Mouse (Mus musculus): ENCODE measurements around the gene Crybb3. TPM values are rescaled to one million over a fixed set of nuclear protein-coding genes. Genes with fewer than 3 reads are reported as not detected.

The Crybb3 gene
- polyA plus RNA-seq, 1 experiment from 2014 or later: 0.68 TPM

GRCm38 (mm10) chr5:113082356-113083168, 1.2 kb upstream of the Crybb3 start:
- 0 out of 2 replicates have a peak, but pooled peaks cover 1% of the 10 kb centered on the region for H3K27me3 ChIP-seq
- WGBS: 74% methylated on average over 19 of the region's 19 CpGs
- H3K4me2 ChIP-seq: no peak overlapping the region
- no peaks in the 10 kb centered on the region for H3K36me3 ChIP-seq
- ATAC-seq (ENCODE audit: low FRiP score): no peak
- no peak overlapping the region for H3K9ac ChIP-seq
- peaks cover 14% of the 10 kb centered on the region for H3K4me1 ChIP-seq (replicated peaks)
- no peak overlapping the region for H3K4me3 ChIP-seq
- no peak overlapping the region for H3K27ac ChIP-seq
- H3K9me3 ChIP-seq: no peaks in the 10 kb centered on the region

DNA sequence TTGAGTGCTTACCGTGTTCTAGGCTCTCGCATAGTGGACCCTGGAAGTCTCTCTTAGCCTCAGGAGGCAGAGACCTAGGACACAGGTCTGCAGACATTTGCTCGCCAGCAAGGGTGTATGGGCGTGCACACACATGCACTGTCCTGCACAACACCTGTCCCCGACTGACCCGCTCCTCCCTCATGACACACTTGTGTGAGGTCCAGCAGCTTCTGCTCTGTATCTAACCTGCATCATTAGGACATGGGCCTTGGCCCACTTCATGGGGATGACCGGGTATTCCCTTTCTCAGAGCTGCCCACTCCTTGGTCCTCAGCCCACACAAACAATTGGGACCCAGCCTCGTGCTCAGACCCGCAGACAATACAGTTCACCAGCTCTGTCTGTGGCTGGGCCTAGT, 364 bp downstream of the Crybb3 start:
- H3K9ac ChIP-seq: no peak overlapping the region
- no peaks in the 10 kb centered on the region for H3K36me3 ChIP-seq
- H3K4me3 ChIP-seq: no peak overlapping the region
- no peak overlapping the region for H3K4me2 ChIP-seq
- WGBS: 88% methylated on average over 9 of the region's 9 CpGs
- H3K27ac ChIP-seq: no peak overlapping the region
- peaks cover 5% of the 10 kb centered on the region for H3K4me1 ChIP-seq (replicated peaks)
- ATAC-seq (ENCODE audit: low FRiP score): no peak
- H3K9me3 ChIP-seq: no peaks in the 10 kb centered on the region
- 0 out of 2 replicates have a peak, but pooled peaks cover 3% of the 10 kb centered on the region for H3K27me3 ChIP-seq

GRCm38 (mm10) chr5:113079783-113080182, 1.6 kb downstream of the Crybb3 start:
- Histone ChIP-seq H3K27me3 (0 out of 2 replicates have a peak, but pooled peaks cover 3% of the 10 kb centered on the region), H3K4me3 (no peak overlapping the region), H3K27ac (no peak overlapping the region), H3K36me3 (no peaks in the 10 kb centered on the region), H3K4me2 (peak overlapping the region; percentile 19; the same call in 1 of the 2 replicates), H3K9ac (no peak overlapping the region), H3K4me1 (replicated peaks) (peaks cover 4% of the 10 kb centered on the region), H3K9me3 (no peaks in the 10 kb centered on the region)
- no peak for ATAC-seq (ENCODE audit: low FRiP score)
- 22% methylated on average over 21 of the region's 21 CpGs for WGBS

DNA sequence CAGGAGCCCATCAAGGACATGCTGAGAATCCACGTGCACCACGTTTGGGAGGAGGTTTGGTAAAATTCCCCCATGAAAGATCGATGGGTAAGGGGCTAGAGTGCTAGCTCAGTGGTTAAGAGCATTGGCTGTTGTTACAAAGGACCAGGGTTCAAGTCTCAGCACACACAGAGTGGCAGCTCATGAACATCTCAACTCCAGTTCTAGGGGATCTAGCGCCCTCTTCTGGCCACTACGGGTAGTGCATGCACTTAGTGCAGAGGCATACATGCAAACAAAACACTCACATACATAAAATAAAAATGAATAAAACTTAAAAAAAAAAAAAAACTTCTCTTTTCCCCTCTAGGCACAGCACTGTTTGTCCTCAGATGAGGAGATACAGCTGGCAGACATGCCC, 2.7 kb downstream of the Crybb3 start:
- Histone ChIP-seq H3K9ac (no peak overlapping the region), H3K36me3 (no peaks in the 10 kb centered on the region), H3K4me1 (replicated peaks) (peaks cover 4% of the 10 kb centered on the region), H3K27ac (no peak overlapping the region), H3K4me2 (no peak overlapping the region), H3K4me3 (no peak overlapping the region), H3K9me3 (no peaks in the 10 kb centered on the region), H3K27me3 (0 out of 2 replicates have a peak, but pooled peaks cover 3% of the 10 kb centered on the region)
- no peak for ATAC-seq (ENCODE audit: low FRiP score)
- WGBS: 68% methylated on average over 5 of the region's 5 CpGs

GRCm38 (mm10) chr5:113070017-113070416, 11.4 kb downstream of the Crybb3 start, which contains the start of gene Crybb2:
Crybb2 (minus strand) TSS chr5:113070117.
- no peak for ATAC-seq (ENCODE audit: low FRiP score)
- H3K9ac ChIP-seq: no peak within 1 kb of the TSS
- H3K9me3 ChIP-seq: no peaks in the 10 kb centered on the region
- no peaks in the 10 kb centered on the region for H3K36me3 ChIP-seq
- H3K27me3 ChIP-seq: 0 out of 2 replicates have a peak, but pooled peaks cover 6% of the 10 kb centered on the region
- H3K27ac ChIP-seq: no peak within 1 kb of the TSS
- H3K4me2 ChIP-seq: no peak within 1 kb of the TSS
- no peak within 1 kb of the TSS for H3K4me3 ChIP-seq
- H3K4me1 ChIP-seq (replicated peaks): no peaks in the 10 kb centered on the region

DNA sequence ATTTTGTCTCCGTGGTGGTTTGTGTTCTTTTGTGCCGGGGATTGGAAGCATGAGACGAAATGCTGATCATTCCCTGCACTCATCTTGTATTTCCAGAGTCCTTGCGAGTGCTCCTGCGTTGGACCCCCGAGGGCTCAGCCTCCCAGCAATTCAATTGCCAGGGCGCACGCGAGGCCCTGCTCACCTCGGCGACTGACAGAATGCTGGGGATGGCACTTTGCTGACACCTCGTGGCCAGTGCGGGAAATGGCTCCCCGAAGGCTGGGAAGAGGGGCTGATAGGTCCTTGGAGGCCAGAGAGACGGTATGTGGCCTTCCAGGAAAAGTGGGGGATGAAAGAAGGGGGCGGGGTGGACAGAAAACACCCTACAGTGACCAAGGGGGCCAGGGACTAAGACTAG, 27.1 kb downstream of the Crybb3 start:
- Histone ChIP-seq H3K4me2 (no peak overlapping the region), H3K9ac (no peak overlapping the region), H3K27ac (no peak overlapping the region), H3K9me3 (no peaks in the 10 kb centered on the region), H3K4me1 (replicated peaks) (peaks cover 10% of the 10 kb centered on the region; the same call in 1 of the 2 replicates), H3K27me3 (peaks cover 19% of the 10 kb centered on the region), H3K4me3 (no peak overlapping the region), H3K36me3 (no peaks in the 10 kb centered on the region)
- peak; percentile 49; the same call in 1 of the 2 replicates for ATAC-seq (ENCODE audit: low FRiP score)
- WGBS: 5% methylated on average over 16 of the region's 16 CpGs

DNA sequence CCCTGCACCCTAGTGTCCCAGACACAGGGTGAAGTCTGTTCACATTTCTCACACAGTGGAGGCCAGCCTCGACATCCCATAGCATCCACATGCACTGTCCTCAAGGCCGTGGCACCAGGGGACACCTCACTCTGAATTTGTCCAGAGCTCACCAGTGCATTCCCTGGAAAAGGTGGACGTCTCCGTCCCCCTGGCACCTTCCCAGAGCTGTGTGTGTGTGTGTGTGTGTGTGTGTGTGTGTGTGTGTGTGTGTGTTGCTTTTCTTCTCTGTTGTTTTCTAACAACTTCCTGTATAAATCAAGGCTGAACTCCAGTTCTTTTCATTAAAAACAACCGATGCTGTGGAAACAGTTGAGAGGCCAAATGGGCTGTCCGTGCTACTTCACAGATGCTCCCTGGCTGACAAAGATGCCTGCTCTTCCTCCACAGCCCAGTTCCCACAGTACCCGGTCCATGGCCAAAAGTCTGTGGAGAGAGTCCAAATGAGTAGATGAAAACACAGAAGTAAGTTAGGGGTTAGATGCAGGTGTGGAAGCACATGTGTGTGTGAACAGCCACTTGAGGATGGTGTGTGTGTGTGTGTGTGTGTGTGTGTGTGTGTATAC, 30.7 kb downstream of the Crybb3 start:
- Histone ChIP-seq H3K4me3 (no peak overlapping the region), H3K36me3 (no peaks in the 10 kb centered on the region), H3K4me2 (no peak overlapping the region), H3K4me1 (replicated peaks) (peaks cover 10% of the 10 kb centered on the region; the same call in 1 of the 2 replicates), H3K27me3 (peaks cover 16% of the 10 kb centered on the region), H3K9ac (no peak overlapping the region), H3K9me3 (no peaks in the 10 kb centered on the region), H3K27ac (peak overlapping the region; percentile 24; the same call in 1 of the 2 replicates)
- 69% methylated on average over 7 of the region's 7 CpGs for WGBS
- no peak for ATAC-seq (ENCODE audit: low FRiP score)

DNA sequence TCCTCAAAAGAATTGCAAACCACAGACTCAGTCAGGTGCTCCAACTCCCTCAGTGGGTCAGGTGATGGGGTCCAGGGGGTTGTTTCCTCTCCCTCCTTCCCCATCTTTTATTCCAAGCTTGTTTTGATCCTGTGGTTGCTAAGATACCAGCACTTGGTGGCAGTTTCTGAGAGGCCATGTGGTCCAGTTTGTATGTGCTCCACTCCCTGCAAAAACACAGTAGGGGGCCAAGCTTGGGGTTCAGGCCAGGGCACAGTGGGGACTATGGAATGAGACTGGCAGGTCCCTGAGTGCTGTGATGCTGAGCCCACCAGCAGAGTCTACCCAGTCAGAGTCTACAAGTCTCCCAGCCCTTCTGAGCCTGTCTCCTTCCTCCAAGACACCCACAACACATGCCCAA, 31.5 kb downstream of the Crybb3 start:
- no peak for ATAC-seq (ENCODE audit: low FRiP score)
- H3K4me3 ChIP-seq: no peak overlapping the region
- H3K27me3 ChIP-seq: peaks cover 10% of the 10 kb centered on the region
- no peak overlapping the region for H3K9ac ChIP-seq
- H3K9me3 ChIP-seq: no peaks in the 10 kb centered on the region
- peaks cover 16% of the 10 kb centered on the region for H3K4me1 ChIP-seq (replicated peaks)
- no peaks in the 10 kb centered on the region for H3K36me3 ChIP-seq
- H3K27ac ChIP-seq: no peak overlapping the region
- H3K4me2 ChIP-seq: no peak overlapping the region

- Histone ChIP-seq H3K9ac (no peak overlapping the region), H3K36me3 (no peaks in the 10 kb centered on the region), H3K4me1 (replicated peaks) (peaks cover 36% of the 10 kb centered on the region), H3K4me3 (no peak overlapping the region), H3K27me3 (no peaks in the 10 kb centered on the region), H3K9me3 (no peaks in the 10 kb centered on the region), H3K4me2 (no peak overlapping the region), H3K27ac (no peak overlapping the region)
- 85% methylated on average over 10 of the region's 10 CpGs for WGBS
- no peak for ATAC-seq (ENCODE audit: low FRiP score)
Observed at GRCm38 (mm10) chr5:113045511-113046273, 35.7 kb downstream of the Crybb3 start.

DNA sequence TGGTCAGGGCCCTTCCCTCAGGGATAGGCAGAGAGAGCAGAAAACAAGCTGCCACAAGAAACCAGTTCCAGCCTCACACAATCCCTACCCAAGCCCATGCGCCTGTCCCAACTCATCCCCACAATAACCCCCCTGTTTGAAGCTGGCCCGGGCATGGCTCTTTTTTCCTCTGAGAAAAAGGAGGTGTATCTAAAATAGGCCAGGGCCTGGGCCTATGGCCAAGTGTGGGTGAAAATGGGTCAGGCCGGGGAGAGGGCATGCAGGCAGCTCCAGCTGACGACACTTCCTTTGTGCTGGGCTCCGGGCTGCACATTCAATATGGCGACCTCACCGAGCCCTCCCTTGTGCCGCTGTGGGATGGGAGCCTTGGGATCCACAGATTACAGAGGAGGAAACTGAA, 37.9 kb downstream of the Crybb3 start:
- Histone ChIP-seq H3K9me3 (no peaks in the 10 kb centered on the region), H3K27ac (0 out of 2 replicates have a peak overlapping the region, but pooled peaks have one; percentile 44)
- WGBS: 75% methylated on average over 8 of the region's 8 CpGs

DNA sequence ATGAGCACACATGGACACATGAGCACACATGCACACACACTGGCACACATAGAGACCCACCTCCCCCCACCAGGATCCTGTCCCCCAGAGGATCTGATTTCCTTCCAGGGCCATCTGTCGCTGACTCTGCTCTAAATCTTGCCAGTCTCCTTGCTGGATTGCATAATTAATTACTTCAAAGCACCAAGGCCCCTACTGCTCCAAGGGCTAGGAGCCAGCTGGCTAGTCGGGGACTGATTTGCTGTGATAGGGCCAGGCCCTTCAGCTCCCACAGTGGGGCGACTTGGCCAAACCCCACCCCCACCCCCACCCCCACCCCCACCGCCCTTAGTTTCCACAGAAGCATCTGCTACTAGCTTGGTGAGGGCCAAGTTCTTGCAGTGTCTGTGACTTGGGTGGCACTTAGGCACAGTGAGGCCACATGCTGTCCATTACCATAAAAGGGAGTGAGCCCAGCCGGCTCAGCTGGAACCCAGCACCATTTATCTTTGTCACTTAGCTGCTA, 39.8 kb downstream of the Crybb3 start:
- Histone ChIP-seq H3K27ac (peak overlapping the region; percentile 80), H3K9ac (no peak overlapping the region), H3K4me2 (no peak overlapping the region), H3K36me3 (no peaks in the 10 kb centered on the region), H3K9me3 (no peaks in the 10 kb centered on the region), H3K4me3 (no peak overlapping the region), H3K27me3 (no peaks in the 10 kb centered on the region), H3K4me1 (replicated peaks) (peaks cover 28% of the 10 kb centered on the region)
- WGBS: 1% methylated on average over 5 of the region's 5 CpGs
- peak; percentile 94 for ATAC-seq (ENCODE audit: low FRiP score)

More for the DNA sequence above, 37.9 kb downstream of the Crybb3 start:
- peaks cover 28% of the 10 kb centered on the region for H3K4me1 ChIP-seq (replicated peaks)
- H3K9ac ChIP-seq: no peak overlapping the region
- H3K4me3 ChIP-seq: no peak overlapping the region
- H3K27me3 ChIP-seq: no peaks in the 10 kb centered on the region
- ATAC-seq (ENCODE audit: low FRiP score): no peak
- no peak overlapping the region for H3K4me2 ChIP-seq
- no peaks in the 10 kb centered on the region for H3K36me3 ChIP-seq

DNA sequence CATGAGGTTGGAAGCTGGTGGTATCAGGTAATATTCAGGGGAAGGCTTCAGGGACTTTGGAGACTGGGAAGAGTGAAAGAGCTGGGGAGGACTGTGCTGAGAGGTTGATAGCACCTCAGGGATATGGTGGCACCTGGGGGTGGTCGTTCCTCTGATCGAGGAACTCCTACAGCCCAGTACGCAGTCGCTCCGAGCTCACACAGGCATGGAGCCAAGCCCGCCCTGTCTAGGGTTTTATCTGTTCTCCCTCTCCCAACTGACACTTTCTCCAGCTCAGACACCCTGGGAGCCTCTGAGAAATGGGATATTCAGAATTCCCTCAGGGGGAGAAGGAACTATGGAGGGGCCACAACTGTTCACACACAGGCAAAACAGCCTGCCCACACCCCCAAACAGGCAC, 40.6 kb downstream of the Crybb3 start:
- Histone ChIP-seq H3K4me2 (no peak overlapping the region), H3K36me3 (no peaks in the 10 kb centered on the region), H3K4me1 (replicated peaks) (peaks cover 31% of the 10 kb centered on the region), H3K27ac (peak overlapping the region; percentile 80), H3K27me3 (no peaks in the 10 kb centered on the region), H3K9ac (no peak overlapping the region), H3K9me3 (no peaks in the 10 kb centered on the region), H3K4me3 (no peak overlapping the region)
- 64% methylated on average over 6 of the region's 6 CpGs for WGBS
- no peak for ATAC-seq (ENCODE audit: low FRiP score)

All from hindbrain, embryonic 13.5 days (tissue).